Mouse (Mus musculus): ENCODE results near the gene Ms4a15.

Gene Ms4a15

GRCm38 (mm10) chr19:10959978-10960346, 33.1 kb downstream of the Ms4a15 start:
- DNase-seq (ENCODE audit: low read depth, low spot score): no peak

DNA sequence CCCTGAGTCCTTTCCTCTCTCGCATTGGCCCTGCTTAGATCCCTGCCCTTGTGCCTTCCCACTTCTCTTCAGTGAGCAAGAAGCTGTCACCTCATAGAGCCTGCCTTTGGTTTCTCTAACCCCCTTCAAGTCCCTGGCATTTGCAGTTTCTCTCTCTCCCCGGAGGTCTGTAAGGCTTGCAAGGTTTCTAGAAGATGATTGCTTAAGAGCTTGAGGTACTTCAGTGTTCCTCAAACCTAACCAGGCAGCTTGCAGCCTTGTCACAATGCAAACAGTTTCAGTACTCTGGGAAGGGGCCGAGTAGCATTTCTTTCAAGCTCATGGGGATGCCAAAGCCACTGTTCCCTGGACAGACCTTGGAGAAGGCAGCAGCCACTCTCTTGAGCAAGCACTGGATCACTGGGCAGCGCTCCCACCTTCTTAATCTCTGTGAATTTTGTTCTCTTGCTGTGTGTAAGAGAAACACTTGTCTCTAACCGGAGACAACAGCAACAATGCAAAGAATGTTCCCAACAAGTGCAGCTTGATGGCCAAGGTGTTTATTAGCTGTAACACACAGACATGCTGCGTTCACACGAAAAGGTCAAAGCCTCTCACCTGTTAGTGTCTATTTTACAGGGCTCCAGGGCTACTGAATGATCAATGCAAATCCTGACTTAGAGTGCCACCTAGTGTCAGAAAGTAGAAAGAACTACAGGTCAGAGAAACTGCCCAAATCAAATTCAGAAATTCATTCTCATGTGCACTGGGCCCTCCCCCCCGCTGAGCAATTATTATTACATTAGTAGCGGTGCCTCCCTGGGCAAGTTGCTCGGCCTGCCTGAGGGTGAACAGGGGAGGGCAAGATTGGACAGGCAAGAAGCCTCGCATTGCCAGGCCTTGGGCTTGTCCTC, 33.7 kb downstream of the Ms4a15 start:
- peak; percentile 82 for DNase-seq (ENCODE audit: low read depth, low spot score)

DNA sequence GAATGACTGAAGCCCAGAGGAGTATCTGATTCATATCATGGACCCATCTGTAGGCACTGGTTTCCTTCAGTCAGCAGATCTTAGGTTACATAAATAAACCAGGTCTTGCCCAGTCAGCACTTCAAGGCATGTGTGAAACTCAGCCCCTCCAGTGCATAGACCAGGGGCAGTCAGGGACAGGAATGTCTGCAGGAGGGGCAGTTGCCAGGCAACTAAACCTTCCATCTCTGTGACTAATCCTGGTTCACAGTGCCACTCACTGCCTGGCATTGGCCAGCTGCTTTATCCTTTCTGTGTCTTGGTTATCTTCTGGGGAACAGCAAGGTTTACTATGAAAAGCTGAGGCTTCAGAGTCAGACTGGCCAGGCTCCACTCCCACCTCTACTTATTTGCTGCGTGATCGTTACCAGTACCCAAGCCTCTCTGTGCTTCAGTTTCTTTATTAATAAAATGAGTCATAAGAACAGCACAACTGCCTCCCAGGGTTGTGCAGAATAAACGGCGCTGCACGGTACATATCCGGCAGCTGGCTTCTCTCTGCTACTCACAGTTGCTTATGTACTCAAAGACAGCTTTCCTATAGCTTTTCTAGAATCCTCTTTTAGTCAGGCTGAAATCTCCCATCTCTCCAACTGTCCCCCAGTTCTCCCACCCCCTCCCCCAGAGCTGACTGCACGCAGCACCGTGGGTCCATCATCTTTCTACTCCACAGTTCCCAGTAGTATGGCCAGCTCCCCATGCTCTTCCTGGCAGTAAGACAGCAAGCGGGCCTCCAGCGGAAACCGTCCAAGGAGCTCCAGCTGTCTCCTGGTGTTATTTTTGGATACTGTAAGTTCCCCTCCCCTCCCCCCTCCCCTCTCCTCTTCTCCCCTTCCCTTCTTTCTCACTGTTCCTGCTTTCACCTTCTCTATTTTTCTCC, 40.8 kb downstream of the Ms4a15 start:
- DNase-seq (ENCODE audit: low read depth, low spot score): peak; percentile 94

DNA sequence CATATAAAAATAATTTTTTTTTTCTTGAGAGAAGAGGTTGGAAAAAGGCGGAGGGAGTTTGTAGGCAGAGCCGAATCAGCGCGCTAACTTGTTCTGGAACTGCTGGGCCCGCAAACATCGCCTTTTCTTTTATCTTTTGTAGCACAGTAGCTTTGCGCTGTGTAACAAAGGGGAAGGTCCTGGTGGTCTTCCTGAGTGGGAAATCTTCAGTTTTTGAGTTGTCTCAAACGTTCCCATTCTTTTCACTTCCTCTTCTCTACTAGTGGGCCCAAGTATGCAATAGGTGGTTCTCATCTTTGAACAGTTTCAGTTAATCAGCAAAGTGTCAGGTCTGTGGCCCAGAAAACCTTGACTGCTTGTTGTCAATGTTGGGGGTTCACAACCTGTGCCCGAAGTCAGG, 43.5 kb downstream of the Ms4a15 start:
- DNase-seq (ENCODE audit: low read depth, low spot score): no peak

DNA sequence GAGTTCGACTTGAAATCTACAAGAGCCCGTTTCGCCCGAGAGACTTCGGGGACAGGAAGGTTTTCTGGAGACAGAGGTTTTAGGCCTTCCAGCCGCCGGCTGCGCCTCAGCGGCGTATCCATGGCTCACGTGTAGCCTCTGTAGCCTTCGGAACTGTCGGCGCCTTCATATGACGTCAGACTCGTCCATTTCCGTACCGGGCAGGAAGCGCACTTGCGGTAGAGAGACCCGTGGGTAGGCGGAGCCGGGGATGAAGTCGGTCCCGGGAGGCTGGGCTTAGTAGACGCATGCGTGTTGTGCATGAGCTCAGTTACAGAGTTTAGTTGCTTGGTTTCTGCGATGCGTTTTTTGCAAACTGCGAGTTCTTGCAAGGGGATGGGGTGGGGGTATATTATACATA, 43.9 kb downstream of the Ms4a15 start, which contains the start of gene Ccdc86:
Ccdc86 (minus strand) TSS at position 155 of the 400 bp plus-strand sequence.
- peak; percentile 99 for DNase-seq (ENCODE audit: low read depth, low spot score)

DNA sequence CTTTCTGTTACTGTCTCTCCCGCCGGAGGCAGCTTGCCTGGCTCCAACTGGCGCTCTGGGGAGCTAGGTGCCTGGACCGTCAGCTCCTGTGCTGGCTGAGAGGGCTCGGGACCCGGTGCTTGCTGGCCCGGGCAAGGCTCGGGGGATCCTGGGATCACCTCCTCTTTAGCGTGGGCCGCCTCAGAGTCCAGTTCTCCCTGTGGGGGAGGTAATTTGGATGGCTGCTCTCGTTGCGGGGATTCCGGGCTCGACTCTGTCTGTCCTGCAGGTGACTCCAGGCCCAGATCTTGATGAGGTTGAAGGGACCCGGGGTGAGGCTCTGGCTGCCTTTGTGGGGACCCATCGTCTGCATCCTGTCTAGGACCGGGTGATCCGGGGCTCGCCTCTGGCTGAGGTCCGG, 44.6 kb downstream of the Ms4a15 start:
- DNase-seq (ENCODE audit: low read depth, low spot score): no peak

DNA sequence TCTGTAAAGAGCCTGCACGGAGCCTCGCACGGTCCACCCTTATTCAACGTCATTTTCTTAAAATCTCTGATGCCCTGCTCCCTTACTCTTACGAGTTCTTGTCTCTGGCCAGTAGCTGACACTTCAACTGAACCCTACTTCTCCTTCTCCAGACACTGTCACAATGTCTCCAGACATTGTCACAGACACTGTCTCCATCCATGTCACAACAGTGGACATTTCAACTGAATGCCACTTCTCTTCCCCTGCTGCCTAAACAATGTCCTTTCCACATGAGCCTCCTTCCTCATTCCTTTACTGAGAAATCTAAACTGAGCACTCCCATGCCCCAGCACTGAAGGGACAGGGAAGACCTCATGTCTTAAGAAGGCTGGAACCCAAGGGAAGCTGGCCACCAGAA, 45.8 kb downstream of the Ms4a15 start:
- no peak for DNase-seq (ENCODE audit: low read depth, low spot score)

GRCm38 (mm10) chr19:10946506-10946905, 46.5 kb downstream of the Ms4a15 start:
- no peak for DNase-seq (ENCODE audit: low read depth, low spot score)

DNA sequence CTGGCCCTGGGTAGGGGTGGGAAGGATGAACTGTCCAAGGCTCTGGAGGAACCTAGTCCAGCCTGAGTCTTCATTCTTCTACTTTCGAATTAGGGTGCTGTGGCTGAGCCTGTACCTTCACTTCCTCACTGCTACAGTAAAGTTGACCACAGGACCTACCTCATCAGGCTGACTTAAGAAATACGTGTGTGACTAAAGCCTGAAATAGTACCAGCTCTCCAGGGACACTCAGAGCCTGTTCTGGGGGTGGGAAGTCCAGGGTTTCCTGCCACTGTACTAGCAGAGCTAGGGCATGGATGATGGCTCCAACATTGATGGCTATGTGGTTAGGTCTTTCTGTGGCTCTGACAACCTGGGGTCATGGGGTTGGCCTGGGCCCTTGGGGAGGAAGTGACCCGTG, 49.1 kb downstream of the Ms4a15 start:
- no peak for DNase-seq (ENCODE audit: low read depth, low spot score)

DNA sequence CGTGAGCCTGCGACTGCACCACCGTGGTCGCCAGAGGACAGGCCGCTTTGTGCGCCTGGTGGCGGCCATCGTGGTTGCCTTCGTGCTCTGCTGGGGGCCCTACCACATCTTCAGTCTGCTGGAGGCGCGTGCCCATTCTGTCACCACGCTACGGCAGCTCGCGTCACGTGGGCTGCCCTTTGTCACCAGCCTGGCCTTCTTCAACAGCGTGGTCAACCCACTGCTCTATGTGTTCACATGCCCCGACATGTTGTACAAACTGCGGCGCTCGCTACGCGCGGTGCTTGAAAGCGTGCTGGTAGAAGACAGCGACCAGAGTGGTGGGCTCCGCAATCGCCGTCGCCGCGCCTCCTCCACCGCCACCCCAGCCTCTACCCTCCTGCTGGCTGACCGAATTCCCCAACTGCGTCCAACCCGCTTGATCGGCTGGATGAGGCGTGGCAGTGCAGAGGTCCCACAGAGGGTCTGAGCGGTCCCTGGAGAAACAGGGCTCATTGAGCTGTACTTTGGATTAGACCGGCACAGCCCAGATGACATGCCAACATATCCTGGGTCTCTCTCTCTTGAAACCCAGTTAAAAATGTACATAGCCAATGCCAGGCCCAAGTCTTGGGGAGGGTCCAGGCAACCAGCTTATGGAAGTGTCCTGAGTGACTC, 52.1 kb downstream of the Ms4a15 start:
- DNase-seq (ENCODE audit: low read depth, low spot score): no peak

- DNase-seq (ENCODE audit: low read depth, low spot score): no peak
Measured at GRCm38 (mm10) chr19:10940097-10940800, 52.8 kb downstream of the Ms4a15 start.

DNA sequence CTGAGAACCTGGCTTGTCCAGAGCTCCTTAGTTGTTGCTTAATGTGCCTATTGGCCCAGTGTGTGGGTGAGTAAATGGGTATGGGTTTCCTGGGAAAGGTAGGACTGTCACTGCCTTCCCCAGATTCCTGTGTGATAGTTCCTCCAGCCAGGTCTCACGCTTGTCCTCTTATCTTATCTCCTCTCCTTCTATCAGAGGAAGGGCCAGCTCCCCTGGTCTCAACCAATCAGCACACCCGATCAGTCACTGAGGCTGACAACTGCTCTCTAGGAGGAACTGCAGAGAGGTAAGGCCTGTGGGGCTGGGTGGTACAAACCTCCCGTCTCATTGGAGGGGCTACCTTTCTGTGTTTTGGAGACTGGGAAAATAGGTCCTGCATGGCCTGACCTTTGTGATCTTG, 54.3 kb downstream of the Ms4a15 start:
- DNase-seq (ENCODE audit: low read depth, low spot score): no peak

- no peak for DNase-seq (ENCODE audit: low read depth, low spot score)
Measured at GRCm38 (mm10) chr19:10937110-10937563, 55.9 kb downstream of the Ms4a15 start, which contains the start of gene Ptgdr2. Gene Ptgdr2 (plus strand): TSS chr19:10937160.

- DNase-seq (ENCODE audit: low read depth, low spot score): no peak
Measured at GRCm38 (mm10) chr19:10936077-10936476, 57.0 kb downstream of the Ms4a15 start.

GRCm38 (mm10) chr19:10935029-10935428, 58.0 kb downstream of the Ms4a15 start:
- DNase-seq (ENCODE audit: low read depth, low spot score): no peak

GRCm38 (mm10) chr19:10930641-10931040, 62.4 kb downstream of the Ms4a15 start:
- no peak for DNase-seq (ENCODE audit: low read depth, low spot score)
